Mouse (Mus musculus): Measurements from ENCODE around the gene Snx11.

DNA sequence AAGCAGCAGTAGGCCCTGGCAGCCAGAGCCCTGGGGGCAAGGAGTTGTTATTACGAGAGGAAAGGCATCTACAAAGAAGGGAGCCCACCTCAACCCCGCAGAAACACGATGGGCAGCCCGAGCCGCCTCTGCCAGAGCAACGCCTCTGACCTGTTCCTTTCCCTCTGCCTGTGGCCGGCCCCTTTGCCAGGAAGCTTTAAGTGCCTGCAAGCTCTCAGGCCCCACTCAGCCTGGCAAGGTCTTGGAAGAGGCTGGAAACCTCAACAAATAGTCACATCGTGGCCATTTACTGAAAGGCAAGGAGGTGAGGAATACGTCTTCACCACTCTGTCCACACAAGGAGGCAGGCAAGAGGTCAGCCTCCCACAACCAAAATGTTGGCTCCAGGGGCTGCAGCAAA is 9.1 kb downstream of the Snx11 start:
- no peak for TF ChIP-seq CTCF (IDR thresholded peaks at IDR 0.05; ENCODE audit: low read depth, low read length)
- TF ChIP-seq POLR2A (IDR thresholded peaks at IDR 0.05; ENCODE audit: extremely low read depth, insufficient read depth, low read length) = no peak

Measured in liver, adult 2 months (tissue).